In the genomic region with DNA sequence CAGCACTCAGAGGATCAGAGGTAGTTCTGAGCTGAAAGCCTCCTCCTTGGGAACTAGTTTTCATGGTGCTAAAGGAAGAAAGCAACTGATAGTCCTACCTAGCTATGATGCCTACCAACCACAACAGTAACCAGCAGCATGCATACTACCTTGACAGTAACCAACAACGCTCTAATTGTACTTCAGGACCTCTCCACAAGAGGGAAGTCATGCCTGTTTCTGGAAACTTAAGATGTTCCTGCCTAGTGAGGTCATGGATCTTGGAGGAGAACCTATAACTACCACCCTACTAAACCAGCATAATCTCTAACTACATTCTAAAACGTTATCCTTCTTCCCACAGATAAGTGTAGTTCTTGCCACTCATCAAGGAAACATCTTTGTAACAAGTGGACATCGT, we compare ENCODE assay signal across 12 mouse cellular contexts. TPM values are rescaled to one million over a fixed set of nuclear protein-coding genes. Genes with fewer than 3 reads are reported as not detected.
DNase-seq lines count a peak whose midpoint lies in the region; ATAC-seq and TF ChIP-seq lines count a peak whose summit lies in the region.
"Had no signal": no experiment of that assay in that cellular context is flagged by ENCODE, and none has a peak within 500 bp of the region (broad histone marks: within the 10 kb centered on the region; RNA-seq: fewer than 3 reads in every experiment).

No protein-coding gene starts in this region.

- H3K4me3 ChIP-seq in midbrain, postnatal 0 days (ENCODE audit: low read depth, low read length), result no peak overlapping the region
- H3K4me3 ChIP-seq in midbrain, embryonic 11.5 days (ENCODE audit: low read depth, low read length), result no peak overlapping the region
- no peak overlapping the region for H3K4me3 ChIP-seq in heart, embryonic 12.5 days
- H3K4me3 ChIP-seq: limb, embryonic 15.5 days had no signal

- TF ChIP-seq CTCF in midbrain, postnatal 0 days (IDR thresholded peaks at IDR 0.05), result peak; percentile 67

- no peak for ATAC-seq in midbrain, postnatal 0 days (ENCODE audit: low FRiP score)
- ATAC-seq in midbrain, embryonic 11.5 days (ENCODE audit: low FRiP score), result no peak
- ATAC-seq in heart, embryonic 12.5 days (ENCODE audit: insufficient number of reproducible peaks, low FRiP score), result no peak
- ATAC-seq: hindbrain, embryonic 16.5 days had no signal

- whole genome bisulfite sequencing in midbrain, postnatal 0 days, result 43% methylated on average over 3 of the region's 3 CpGs
- WGBS in midbrain, embryonic 11.5 days, result 41% methylated on average over 3 of the region's 3 CpGs
- WGBS in heart, embryonic 12.5 days, result 37% methylated on average over 3 of the region's 3 CpGs

- no peaks in the 10 kb centered on the region for H3K4me1 ChIP-seq in midbrain, postnatal 0 days (ENCODE audit: insufficient read depth, low read length)
- peaks cover 5% of the 10 kb centered on the region for H3K4me1 ChIP-seq in midbrain, embryonic 11.5 days (ENCODE audit: control insufficient read depth, insufficient read depth, low read length)
- peaks cover 7% of the 10 kb centered on the region for H3K4me1 ChIP-seq in heart, embryonic 12.5 days (replicated peaks)

- no peak overlapping the region for H3K27ac ChIP-seq in midbrain, postnatal 0 days (ENCODE audit: low read depth, low read length)
- H3K27ac ChIP-seq in midbrain, embryonic 11.5 days (ENCODE audit: low read depth, low read length), result no peak overlapping the region
- no peak overlapping the region for H3K27ac ChIP-seq in heart, embryonic 12.5 days (ENCODE audit: poor library complexity, severe bottlenecking)
- H3K27ac ChIP-seq: limb, embryonic 15.5 days had no signal

- peak; percentile 9 to 22 for DNase-seq in heart, postnatal 10 days
- DNase-seq in heart, adult 9 months (ENCODE audit: low spot score in 2 of 2), result no peak
- peak; percentile 43 for DNase-seq in midbrain, postnatal 0 days (ENCODE audit: low spot score)
- no peak for DNase-seq in midbrain, embryonic 11.5 days (ENCODE audit: low spot score, missing footprints)
- DNase-seq in T-cell, adult 2 months (ENCODE audit: low spot score), result peak; percentile 20
- peak; percentile 35 for DNase-seq in retina, postnatal 1 day
- no peak for DNase-seq in heart, adult 8-10 months (ENCODE audit: low spot score)

- H3K9me3 ChIP-seq in midbrain, postnatal 0 days (ENCODE audit: low read length), result no peaks in the 10 kb centered on the region
- H3K9me3 ChIP-seq in midbrain, embryonic 11.5 days (ENCODE audit: control insufficient read depth, low read length), result no peaks in the 10 kb centered on the region
- no peaks in the 10 kb centered on the region for H3K9me3 ChIP-seq in heart, embryonic 12.5 days (replicated peaks)
- H3K9me3 ChIP-seq: limb, embryonic 15.5 days had no signal

- intact Hi-C loops in heart, postnatal 10 days (cut with DNase I), result loop anchor here (10.0 kb wide), 1 partner anchor 404 kb away; no protein-coding TSS in a partner anchor

- H3K36me3 ChIP-seq in midbrain, postnatal 0 days (ENCODE audit: insufficient read depth, low read length), result peaks cover 11% of the 10 kb centered on the region; the same call in 1 of the 2 replicates
- H3K36me3 ChIP-seq in midbrain, embryonic 11.5 days (ENCODE audit: control insufficient read depth, insufficient read depth, low read length), result peaks cover 3% of the 10 kb centered on the region
- peaks cover 16% of the 10 kb centered on the region for H3K36me3 ChIP-seq in heart, embryonic 12.5 days

- H3K4me2 ChIP-seq in midbrain, postnatal 0 days (ENCODE audit: low read depth, low read length, poor library complexity, severe bottlenecking), result no peak overlapping the region
- H3K4me2 ChIP-seq in midbrain, embryonic 11.5 days, result no peak overlapping the region
- H3K4me2 ChIP-seq in heart, embryonic 12.5 days, result no peak overlapping the region
- H3K4me2 ChIP-seq: limb, embryonic 15.5 days had no signal

- no peaks in the 10 kb centered on the region for H3K27me3 ChIP-seq in midbrain, postnatal 0 days (ENCODE audit: insufficient read depth, low read length)
- H3K27me3 ChIP-seq in midbrain, embryonic 11.5 days (ENCODE audit: control insufficient read depth, insufficient read depth, low read length), result no peaks in the 10 kb centered on the region
- peaks cover 12% of the 10 kb centered on the region for H3K27me3 ChIP-seq in heart, embryonic 12.5 days (replicated peaks)

- no peak overlapping the region for H3K9ac ChIP-seq in midbrain, postnatal 0 days (replicated peaks; ENCODE audit: low read length, poor library complexity, severe bottlenecking)
- no peak overlapping the region for H3K9ac ChIP-seq in midbrain, embryonic 11.5 days (ENCODE audit: low read length)
- H3K9ac ChIP-seq in heart, embryonic 12.5 days, result no peak overlapping the region
- H3K9ac ChIP-seq: limb, embryonic 15.5 days had no signal

RNA-seq across cellular contexts. Expression of a gene that starts 1.9 kb away (rescaled TPM):
- total RNA-seq in heart, postnatal 10 days (2021), result 10 to 100 TPM; 66.1 to 66.4 TPM
- 52.5 and 56.8 TPM in 2 replicates for total RNA-seq in midbrain, postnatal 0 days (2014; rRNA removed)
- polyA plus RNA-seq in midbrain, postnatal 0 days (2015; fragmentation: Nextera tagmentation; extraction: Ambion mirVana), result 56.1 and 58.7 TPM in 2 replicates
- 71.1 and 73.3 TPM in 2 replicates for polyA plus RNA-seq in midbrain, embryonic 11.5 days (2014; fragmentation: Nextera tagmentation; extraction: Ambion mirVana)
- 10 to 100 TPM; 57.4 to 69.0 (median 61.9) TPM for total RNA-seq in heart, adult 8-10 months (2022)
- polyA plus RNA-seq in heart, embryonic 12.5 days (2016; fragmentation: Nextera tagmentation; extraction: Ambion mirVana), result 57.4 and 62.0 TPM in 2 replicates

RNA-seq across cellular contexts. Expression of a gene that starts 2.5 kb away (rescaled TPM):
- total RNA-seq in heart, postnatal 10 days (2021), result not detected
- not detected in 2 replicates for total RNA-seq in midbrain, postnatal 0 days (2014; rRNA removed)
- 0.68 and 1.1 TPM in 2 replicates for polyA plus RNA-seq in midbrain, postnatal 0 days (2015; fragmentation: Nextera tagmentation; extraction: Ambion mirVana)
- polyA plus RNA-seq in midbrain, embryonic 11.5 days (2014; fragmentation: Nextera tagmentation; extraction: Ambion mirVana), result 0.12 TPM in 1 of 2 replicates, not detected in the other
- total RNA-seq in heart, adult 8-10 months (2022), result under 1 TPM in 1 of 4 experiments, not detected in 3; 0.41 TPM
- polyA plus RNA-seq in heart, embryonic 12.5 days (2016; fragmentation: Nextera tagmentation; extraction: Ambion mirVana), result 0.57 TPM in 1 of 2 replicates, not detected in the other
- total RNA-seq: adrenal gland, adult 18-20 months had no signal
- polyA plus RNA-seq: embryonic facial prominence, embryonic 11.5 days had no signal

RNA-seq across cellular contexts. Expression of a gene that starts 28.1 kb away (rescaled TPM):
- 1 to 10 TPM; 6.2 to 6.3 TPM for total RNA-seq in heart, postnatal 10 days (2021)
- total RNA-seq in midbrain, postnatal 0 days (2014; rRNA removed), result 12.0 and 18.5 TPM in 2 replicates
- 39.5 and 40.3 TPM in 2 replicates for polyA plus RNA-seq in midbrain, postnatal 0 days (2015; fragmentation: Nextera tagmentation; extraction: Ambion mirVana)
- polyA plus RNA-seq in midbrain, embryonic 11.5 days (2014; fragmentation: Nextera tagmentation; extraction: Ambion mirVana), result 55.3 and 63.2 TPM in 2 replicates
- total RNA-seq in heart, adult 8-10 months (2022), result 1 to 10 TPM; 4.5 to 7.0 (median 6.1) TPM
- 8.5 and 9.7 TPM in 2 replicates for polyA plus RNA-seq in heart, embryonic 12.5 days (2016; fragmentation: Nextera tagmentation; extraction: Ambion mirVana)

RNA-seq across cellular contexts. Expression of a gene that starts 36.9 kb away (rescaled TPM):
- not detected for total RNA-seq in heart, postnatal 10 days (2021)
- 203 and 205 TPM in 2 replicates for total RNA-seq in midbrain, postnatal 0 days (2014; rRNA removed)
- polyA plus RNA-seq in midbrain, postnatal 0 days (2015; fragmentation: Nextera tagmentation; extraction: Ambion mirVana), result 187 and 219 TPM in 2 replicates
- polyA plus RNA-seq in midbrain, embryonic 11.5 days (2014; fragmentation: Nextera tagmentation; extraction: Ambion mirVana), result 150 and 154 TPM in 2 replicates
- under 1 TPM in 1 of 4 experiments, not detected in 3; 0.12 TPM for total RNA-seq in heart, adult 8-10 months (2022)
- polyA plus RNA-seq in heart, embryonic 12.5 days (2016; fragmentation: Nextera tagmentation; extraction: Ambion mirVana), result 1.1 and 1.7 TPM in 2 replicates

RNA-seq across cellular contexts. Expression of a gene that starts 39.0 kb away (rescaled TPM):
- under 1 TPM; 0.89 to 0.99 TPM for total RNA-seq in heart, postnatal 10 days (2021)
- 6.6 and 6.7 TPM in 2 replicates for total RNA-seq in midbrain, postnatal 0 days (2014; rRNA removed)
- 19.4 and 23.3 TPM in 2 replicates for polyA plus RNA-seq in midbrain, postnatal 0 days (2015; fragmentation: Nextera tagmentation; extraction: Ambion mirVana)
- polyA plus RNA-seq in midbrain, embryonic 11.5 days (2014; fragmentation: Nextera tagmentation; extraction: Ambion mirVana), result 15.3 TPM in 2 replicates
- total RNA-seq in heart, adult 8-10 months (2022), result 1 to 10 TPM in 3 of 4 experiments, under 1 TPM in 1; 0.95 to 2.1 (median 1.1) TPM
- polyA plus RNA-seq in heart, embryonic 12.5 days (2016; fragmentation: Nextera tagmentation; extraction: Ambion mirVana), result 5.3 and 5.7 TPM in 2 replicates

Comparison
In these comparisons a context has a peak if more than half of its experiments do, and no peak if none do; other contexts are left out.
1. DNase-seq: peak in heart, postnatal 10 days (2 of 2), midbrain, postnatal 0 days (single experiment), T-cell, adult 2 months (single experiment) and retina, postnatal 1 day (single experiment); none in heart, adult 9 months (0 of 2), midbrain, embryonic 11.5 days (single experiment) and heart, adult 8-10 months (single experiment).